Mouse (Mus musculus): Measurements from ENCODE around the gene Hoxb5.

Hoxb5 gene

GRCm38 (mm10) chr11:96324125-96324524 lies 21.0 kb downstream of the Hoxb5 start:
- in situ Hi-C loops (cut with MboI; ENCODE audit: low pct_unique_long_range_greater_than_20kb in 1 of 2, low sequenced_read_pairs in 2 of 2, unreplicated experiment in 1 of 2) = loop anchor here (10.0 to 25.0 kb wide), 2 partner anchors 149 to 538 kb away; no protein-coding TSS in a partner anchor

GRCm38 (mm10) chr11:96324965-96325364 lies 21.8 kb downstream of the Hoxb5 start:
- in situ Hi-C loops (cut with MboI; ENCODE audit: low pct_unique_long_range_greater_than_20kb in 1 of 2, low sequenced_read_pairs in 2 of 2, unreplicated experiment in 1 of 2) = loop anchor here (10.0 to 25.0 kb wide), 3 partner anchors 150 to 687 kb away; partner anchors contain the start of gene Sp6 (in 1 of the 2)

GRCm38 (mm10) chr11:96325747-96326212 lies 22.6 kb downstream of the Hoxb5 start:
- in situ Hi-C loops (cut with MboI; ENCODE audit: low pct_unique_long_range_greater_than_20kb in 1 of 2, low sequenced_read_pairs in 2 of 2, unreplicated experiment in 1 of 2) = loop anchor here in 1 of 2 experiments (10.0 to 25.0 kb wide), 2 partner anchors 151 to 687 kb away; partner anchors contain the start of gene Sp6

GRCm38 (mm10) chr11:96326705-96327104 lies 23.6 kb downstream of the Hoxb5 start:
- in situ Hi-C loops (cut with MboI; ENCODE audit: low pct_unique_long_range_greater_than_20kb in 1 of 2, low sequenced_read_pairs in 2 of 2, unreplicated experiment in 1 of 2) = loop anchor here in 1 of 2 experiments (10.0 to 25.0 kb wide), 2 partner anchors 152 to 686 kb away; partner anchors contain the start of gene Sp6

- in situ Hi-C loops (cut with MboI; ENCODE audit: low pct_unique_long_range_greater_than_20kb in 1 of 2, low sequenced_read_pairs in 2 of 2, unreplicated experiment in 1 of 2) = loop anchor here in 1 of 2 experiments (10.0 to 25.0 kb wide), 2 partner anchors 152 to 685 kb away; partner anchors contain the start of gene Sp6
Measured at GRCm38 (mm10) chr11:96327122-96327521, 24.0 kb downstream of the Hoxb5 start.

- in situ Hi-C loops (cut with MboI; ENCODE audit: low pct_unique_long_range_greater_than_20kb in 1 of 2, low sequenced_read_pairs in 2 of 2, unreplicated experiment in 1 of 2) = loop anchor here in 1 of 2 experiments (10.0 to 25.0 kb wide), 2 partner anchors 153 to 685 kb away; partner anchors contain the start of gene Sp6
Measured at GRCm38 (mm10) chr11:96327750-96328149, 24.6 kb downstream of the Hoxb5 start.

- in situ Hi-C loops (cut with MboI; ENCODE audit: low pct_unique_long_range_greater_than_20kb in 1 of 2, low sequenced_read_pairs in 2 of 2, unreplicated experiment in 1 of 2) = loop anchor here in 1 of 2 experiments (10.0 to 25.0 kb wide), 2 partner anchors 154 to 684 kb away; partner anchors contain the start of gene Sp6
Measured at GRCm38 (mm10) chr11:96328605-96329004, 25.5 kb downstream of the Hoxb5 start.

GRCm38 (mm10) chr11:96332105-96332504 lies 29.0 kb downstream of the Hoxb5 start:
- in situ Hi-C loops (cut with MboI; ENCODE audit: low pct_unique_long_range_greater_than_20kb in 1 of 2, low sequenced_read_pairs in 2 of 2, unreplicated experiment in 1 of 2) = loop anchor here in 1 of 2 experiments (25.0 kb wide), 1 partner anchor 680 kb away; the partner anchor contains the start of gene Sp6

- in situ Hi-C loops (cut with MboI; ENCODE audit: low pct_unique_long_range_greater_than_20kb in 1 of 2, low sequenced_read_pairs in 2 of 2, unreplicated experiment in 1 of 2) = loop anchor here in 1 of 2 experiments (25.0 kb wide), 1 partner anchor 680 kb away; the partner anchor contains the start of gene Sp6
Measured at GRCm38 (mm10) chr11:96332618-96333032, 29.5 kb downstream of the Hoxb5 start.

GRCm38 (mm10) chr11:96333241-96334001 lies 30.3 kb downstream of the Hoxb5 start:
- in situ Hi-C loops (cut with MboI; ENCODE audit: low pct_unique_long_range_greater_than_20kb in 1 of 2, low sequenced_read_pairs in 2 of 2, unreplicated experiment in 1 of 2) = loop anchor here in 1 of 2 experiments (25.0 kb wide), 1 partner anchor 679 kb away; the partner anchor contains the start of gene Sp6

- in situ Hi-C loops (cut with MboI; ENCODE audit: low pct_unique_long_range_greater_than_20kb in 1 of 2, low sequenced_read_pairs in 2 of 2, unreplicated experiment in 1 of 2) = loop anchor here in 1 of 2 experiments (25.0 kb wide), 1 partner anchor 678 kb away; the partner anchor contains the start of gene Sp6
Measured at GRCm38 (mm10) chr11:96334002-96334364, 30.8 kb downstream of the Hoxb5 start.

GRCm38 (mm10) chr11:96334998-96335397 lies 31.9 kb downstream of the Hoxb5 start:
- in situ Hi-C loops (cut with MboI; ENCODE audit: low pct_unique_long_range_greater_than_20kb in 1 of 2, low sequenced_read_pairs in 2 of 2, unreplicated experiment in 1 of 2) = loop anchor here (5.0 to 25.0 kb wide), 2 partner anchors 38 to 677 kb away; partner anchors contain the start of gene Sp6 (in 1 of the 2)

- in situ Hi-C loops (cut with MboI; ENCODE audit: low pct_unique_long_range_greater_than_20kb in 1 of 2, low sequenced_read_pairs in 2 of 2, unreplicated experiment in 1 of 2) = loop anchor here (5.0 to 25.0 kb wide), 2 partner anchors 39 to 676 kb away; partner anchors contain the start of gene Sp6 (in 1 of the 2)
Measured at GRCm38 (mm10) chr11:96336597-96336996, 33.5 kb downstream of the Hoxb5 start.

- in situ Hi-C loops (cut with MboI; ENCODE audit: low pct_unique_long_range_greater_than_20kb in 1 of 2, low sequenced_read_pairs in 2 of 2, unreplicated experiment in 1 of 2) = loop anchor here (5.0 to 25.0 kb wide), 2 partner anchors 40 to 675 kb away; partner anchors contain the start of gene Sp6 (in 1 of the 2)
Measured at GRCm38 (mm10) chr11:96337026-96337425, 33.9 kb downstream of the Hoxb5 start.

GRCm38 (mm10) chr11:96338957-96339855 lies 36.1 kb downstream of the Hoxb5 start:
- in situ Hi-C loops (cut with MboI; ENCODE audit: low pct_unique_long_range_greater_than_20kb in 1 of 2, low sequenced_read_pairs in 2 of 2, unreplicated experiment in 1 of 2) = loop anchor here (5.0 to 25.0 kb wide), 2 partner anchors 42 to 673 kb away; partner anchors contain the start of gene Sp6 (in 1 of the 2)

GRCm38 (mm10) chr11:96340698-96341365 lies 37.7 kb downstream of the Hoxb5 start:
- in situ Hi-C loops (cut with MboI; ENCODE audit: low pct_unique_long_range_greater_than_20kb in 1 of 2, low sequenced_read_pairs in 2 of 2, unreplicated experiment in 1 of 2) = loop anchor here in 1 of 2 experiments (25.0 kb wide), 1 partner anchor 671 kb away; the partner anchor contains the start of gene Sp6

All from mouse embryonic stem cell (cell line).